Mouse (Mus musculus) midbrain, embryonic 16.5 days (tissue): ENCODE measurements around the gene Rab37. TPM values are rescaled to one million over a fixed set of nuclear protein-coding genes. Genes with fewer than 3 reads are reported as not detected.

Source experiments
- ATAC-seq: fragments of 200-750 bp; cut with Nextera tagmentation; 2 replicates; pipeline ENCODE4 v1.8.0; 2017; ENCODE audit warnings: moderate TSS enrichment
- H3K27ac ChIP-seq: fragments of 300-500 bp; sonication (generic); 2 replicates; pipeline ENCODE4 v1.5.1; 2014; ENCODE audit warnings: mild to moderate bottlenecking, low read length, mixed read lengths
- H3K27me3 ChIP-seq: fragments of 300-500 bp; sonication (generic); 2 replicates; pipeline ENCODE4 v1.6.1; 2014; ENCODE audit warnings: low read depth, low read length, mixed read lengths; ENCODE audit not compliant: control insufficient read depth, insufficient read depth
- H3K36me3 ChIP-seq: fragments of 300-500 bp; sonication (generic); 2 replicates; pipeline ENCODE4 v1.6.1; 2014; ENCODE audit warnings: mild to moderate bottlenecking, low read length, moderate library complexity, mixed read lengths; ENCODE audit not compliant: control insufficient read depth, insufficient read depth
- H3K4me1 ChIP-seq: fragments of 300-500 bp; sonication (generic); 2 replicates; pipeline ENCODE4 v1.6.1; 2014; ENCODE audit warnings: mild to moderate bottlenecking, low read length, mixed read lengths; ENCODE audit not compliant: control insufficient read depth, insufficient read depth
- H3K4me2 ChIP-seq: fragments of 300-500 bp; sonication (generic); 2 replicates; pipeline ENCODE4 v1.6.1; 2014; ENCODE audit warnings: mild to moderate bottlenecking, low read length, mixed read lengths
- H3K4me3 ChIP-seq: fragments of 300-500 bp; sonication (generic); 2 replicates; pipeline ENCODE4 v1.5.1; 2014; ENCODE audit warnings: low read depth, mild to moderate bottlenecking, low read length, moderate library complexity, mixed read lengths
- H3K9ac ChIP-seq: fragments of 300-500 bp; sonication (generic); 2 replicates; pipeline ENCODE4 v1.6.1; 2014; ENCODE audit warnings: low read depth, low read length, mixed read lengths
- H3K9me3 ChIP-seq: fragments of 300-500 bp; sonication (generic); replicated peaks from 2 replicates; pipeline ENCODE4 v1.6.1; 2014; ENCODE audit warnings: mild to moderate bottlenecking, low read length, mixed read lengths; ENCODE audit not compliant: control insufficient read depth, poor library complexity, severe bottlenecking
- WGBS: fragments of 180-500 bp; shearing (Covaris S2); extraction: QIAGEN DNeasy Blood & Tissue Kit; methylation state at CpG from one replicate; pipeline ENCODE4 v1.1.7; 2014; 5-methylcytosine and 5-hydroxymethylcytosine counted together
- polyA plus RNA-seq: library from polyadenylated mRNA; unstranded; fragments of >200 nt; fragmentation: Nextera tagmentation; extraction: Ambion mirVana; gene quantifications from 2 replicates; pipeline ENCODE4 v1.2.1, GENCODE M21; 2015

The Rab37 gene
- polyA plus RNA-seq, 1 experiment from 2014 or later, result 1.0 TPM

DNA sequence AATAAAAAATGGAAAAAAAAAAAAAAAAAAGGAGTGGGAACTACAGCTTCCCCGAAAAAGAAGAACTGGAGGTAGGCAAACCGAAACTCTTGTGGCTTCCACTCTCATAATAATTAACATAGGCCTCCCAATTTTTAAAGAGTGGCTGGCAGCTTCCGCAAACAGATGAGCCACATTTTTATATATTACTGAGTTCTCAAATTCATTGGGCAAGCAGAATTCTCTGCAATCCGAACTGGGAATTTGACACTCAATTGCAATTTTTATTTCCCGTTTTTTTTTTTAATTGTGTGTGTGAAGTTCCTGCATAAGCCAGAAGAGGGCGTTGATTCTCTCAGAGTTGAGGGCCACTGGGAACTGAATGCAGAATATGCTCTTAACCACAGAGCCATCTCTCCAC, 24.5 kb upstream of the Rab37 start:
- no peak for ATAC-seq
- Histone ChIP-seq H3K4me1 (peaks cover 7% of the 10 kb centered on the region), H3K4me2 (no peak overlapping the region), H3K4me3 (no peak overlapping the region), H3K36me3 (no peaks in the 10 kb centered on the region), H3K27ac (no peak overlapping the region), H3K9me3 (no peaks in the 10 kb centered on the region), H3K27me3 (no peaks in the 10 kb centered on the region), H3K9ac (no peak overlapping the region)
- WGBS, result 79% methylated on average over 6 of the region's 6 CpGs

- H3K27ac ChIP-seq, result 0 out of 2 replicates have a peak overlapping the region, but pooled peaks have one; percentile 22
- H3K4me2 ChIP-seq, result peak overlapping the region; percentile 33
- ATAC-seq, result no peak
- no peaks in the 10 kb centered on the region for H3K9me3 ChIP-seq
- WGBS, result 8% methylated on average over 9 of the region's 9 CpGs
- no peak overlapping the region for H3K9ac ChIP-seq
- H3K27me3 ChIP-seq, result no peaks in the 10 kb centered on the region
- H3K4me3 ChIP-seq, result no peak overlapping the region
- H3K4me1 ChIP-seq, result peaks cover 12% of the 10 kb centered on the region
- no peaks in the 10 kb centered on the region for H3K36me3 ChIP-seq
Observed at GRCm38 (mm10) chr11:115071015-115071551, 20.1 kb upstream of the Rab37 start.

- 19% methylated on average over 13 of the region's 14 CpGs for WGBS
- Histone ChIP-seq H3K27me3 (no peaks in the 10 kb centered on the region), H3K9ac (no peak overlapping the region), H3K4me2 (peak overlapping the region; percentile 33), H3K9me3 (no peaks in the 10 kb centered on the region), H3K4me3 (no peak overlapping the region), H3K36me3 (no peaks in the 10 kb centered on the region), H3K4me1 (peaks cover 12% of the 10 kb centered on the region), H3K27ac (no peak overlapping the region)
- no peak for ATAC-seq
Observed at GRCm38 (mm10) chr11:115071631-115072294, 19.5 kb upstream of the Rab37 start.

DNA sequence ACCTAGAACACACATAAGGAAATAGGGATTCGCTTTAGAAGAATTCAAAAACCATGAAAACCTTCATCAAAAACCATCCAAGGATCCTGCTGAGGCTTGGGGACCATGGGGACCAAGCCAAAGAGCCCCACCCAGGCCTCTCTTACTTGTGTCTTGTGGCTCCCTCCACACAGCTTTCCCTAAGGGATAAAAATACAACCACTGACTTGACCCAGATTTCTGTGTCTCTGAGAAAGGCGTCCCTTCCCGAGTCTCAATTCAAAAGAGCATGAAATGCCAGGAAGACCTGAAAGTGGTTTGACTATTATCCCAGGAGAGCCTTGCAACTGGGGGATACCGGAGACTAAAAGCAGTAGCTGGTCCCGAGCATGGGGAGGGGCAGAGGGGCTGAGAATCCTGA, 18.2 kb upstream of the Rab37 start:
- no peak overlapping the region for H3K4me3 ChIP-seq
- no peaks in the 10 kb centered on the region for H3K36me3 ChIP-seq
- no peak overlapping the region for H3K27ac ChIP-seq
- H3K9me3 ChIP-seq, result no peaks in the 10 kb centered on the region
- H3K27me3 ChIP-seq, result no peaks in the 10 kb centered on the region
- H3K4me2 ChIP-seq, result no peak overlapping the region
- no peak for ATAC-seq
- no peak overlapping the region for H3K9ac ChIP-seq
- H3K4me1 ChIP-seq, result peaks cover 12% of the 10 kb centered on the region
- WGBS, result 61% methylated on average over 5 of the region's 5 CpGs

- no peak overlapping the region for H3K27ac ChIP-seq
- no peaks in the 10 kb centered on the region for H3K27me3 ChIP-seq
- no peak overlapping the region for H3K4me2 ChIP-seq
- no peak for ATAC-seq
- H3K4me3 ChIP-seq, result no peak overlapping the region
- peaks cover 12% of the 10 kb centered on the region for H3K4me1 ChIP-seq
- no peaks in the 10 kb centered on the region for H3K36me3 ChIP-seq
- WGBS, result 84% methylated on average over 7 of the region's 7 CpGs
- H3K9ac ChIP-seq, result no peak overlapping the region
- no peaks in the 10 kb centered on the region for H3K9me3 ChIP-seq
Observed at GRCm38 (mm10) chr11:115075407-115075806, 15.8 kb upstream of the Rab37 start.

- 81% methylated on average over 5 of the region's 5 CpGs for whole genome bisulfite sequencing
- H3K27ac ChIP-seq, result no peak overlapping the region
- H3K9ac ChIP-seq, result no peak overlapping the region
- H3K4me2 ChIP-seq, result no peak overlapping the region
- ATAC-seq, result no peak
- H3K4me1 ChIP-seq, result peaks cover 12% of the 10 kb centered on the region
- no peaks in the 10 kb centered on the region for H3K27me3 ChIP-seq
- no peak overlapping the region for H3K4me3 ChIP-seq
- no peaks in the 10 kb centered on the region for H3K9me3 ChIP-seq
- no peaks in the 10 kb centered on the region for H3K36me3 ChIP-seq
Observed at GRCm38 (mm10) chr11:115075859-115076258, 15.4 kb upstream of the Rab37 start.

DNA sequence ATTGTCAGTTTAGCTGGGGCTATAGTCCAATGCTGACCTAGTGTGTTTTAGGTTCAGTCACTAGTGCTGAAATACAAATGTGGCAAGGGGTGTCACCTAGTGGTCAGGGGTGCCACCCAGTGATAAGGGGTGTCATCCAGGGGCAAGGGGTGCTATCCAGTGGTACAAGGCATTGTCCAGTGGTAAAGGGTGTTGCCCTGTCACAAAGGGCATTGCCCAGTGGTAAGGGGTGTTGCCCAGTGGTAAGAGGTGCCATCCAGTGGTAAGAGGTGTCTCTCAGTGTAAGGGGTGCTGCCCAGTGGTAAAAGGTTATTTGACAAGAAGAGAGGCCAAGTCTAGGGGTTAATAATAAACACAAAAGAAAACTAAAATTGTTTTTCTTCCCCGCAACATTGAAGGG, 13.8 kb upstream of the Rab37 start:
- no peaks in the 10 kb centered on the region for H3K36me3 ChIP-seq
- WGBS, result 100% methylated on average over 1 of the region's 1 CpGs
- H3K9me3 ChIP-seq, result no peaks in the 10 kb centered on the region
- H3K4me2 ChIP-seq, result no peak overlapping the region
- ATAC-seq, result no peak
- H3K27ac ChIP-seq, result no peak overlapping the region
- no peaks in the 10 kb centered on the region for H3K27me3 ChIP-seq
- H3K4me1 ChIP-seq, result no peaks in the 10 kb centered on the region
- H3K9ac ChIP-seq, result no peak overlapping the region
- no peak overlapping the region for H3K4me3 ChIP-seq

DNA sequence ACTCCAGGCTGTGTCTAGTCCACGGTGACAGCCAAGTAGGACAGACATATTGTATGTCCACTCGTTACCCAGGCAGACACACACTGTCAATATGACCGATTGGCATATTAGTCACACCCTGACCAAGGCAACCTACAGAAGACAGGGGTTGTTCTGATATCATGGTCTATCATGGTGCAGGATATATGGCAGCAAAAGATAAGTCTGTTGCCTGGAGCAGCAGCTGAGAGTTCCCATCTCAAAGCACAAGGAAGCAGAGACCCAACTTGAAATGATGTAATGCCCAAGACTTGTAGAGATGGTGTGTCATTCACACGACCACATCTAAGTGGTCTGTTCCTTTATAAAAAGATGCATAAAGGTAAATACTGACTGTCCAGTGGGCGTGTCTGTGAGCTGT, 12.6 kb upstream of the Rab37 start:
- Histone ChIP-seq H3K9me3 (no peaks in the 10 kb centered on the region), H3K9ac (no peak overlapping the region), H3K27ac (no peak overlapping the region), H3K27me3 (no peaks in the 10 kb centered on the region), H3K4me1 (no peaks in the 10 kb centered on the region; the same call in 1 of the 2 replicates), H3K36me3 (no peaks in the 10 kb centered on the region), H3K4me3 (no peak overlapping the region), H3K4me2 (no peak overlapping the region)
- ATAC-seq, result no peak
- WGBS, result 85% methylated on average over 5 of the region's 5 CpGs

GRCm38 (mm10) chr11:115080886-115081285, 10.3 kb upstream of the Rab37 start:
- Histone ChIP-seq H3K4me2 (no peak overlapping the region), H3K9me3 (no peaks in the 10 kb centered on the region), H3K27ac (no peak overlapping the region), H3K4me1 (peaks cover 5% of the 10 kb centered on the region; the same call in 1 of the 2 replicates), H3K9ac (no peak overlapping the region), H3K36me3 (no peaks in the 10 kb centered on the region), H3K27me3 (no peaks in the 10 kb centered on the region), H3K4me3 (no peak overlapping the region)
- WGBS, result 39% methylated on average over 13 of the region's 13 CpGs
- ATAC-seq, result no peak
